Mouse (Mus musculus) MEL (cell line): ENCODE data around the gene Tepsin. TPM values are rescaled to one million over a fixed set of nuclear protein-coding genes. Genes with fewer than 3 reads are reported as not detected.

Experiments used
- DNase-seq: peaks from one replicate; pipeline ENCODE4 v3.0.0; 2011; ENCODE audit warnings: low read depth, low spot score
- H3K27ac ChIP-seq: 2 replicates; pipeline ENCODE4 v1.5.1; 2012; ENCODE audit warnings: low read depth, mild to moderate bottlenecking, control low read depth, low read length, moderate library complexity; ENCODE audit not compliant: control insufficient read depth
- H3K27me3 ChIP-seq, 2 experiments: fragments of 150-350 bp in 1 of 2; sonication (generic) in 1 of 2; 2 replicates each; pipeline ENCODE4 v1.6.1; 2012; ENCODE audit warnings: low read length in 2 of 2, mild to moderate bottlenecking in 2 of 2, improper control_type of control experiment in 1 of 2, moderate library complexity in 1 of 2; ENCODE audit not compliant: insufficient read depth in 2 of 2, control insufficient read depth in 1 of 2
- H3K36me3 ChIP-seq, 2 experiments: 2 replicates each; pipeline ENCODE4 v1.6.1; 2012 to 2014; ENCODE audit warnings: low read length in 2 of 2, improper control_type of control experiment in 1 of 2, inconsistent platforms in 1 of 2, mild to moderate bottlenecking in 1 of 2; ENCODE audit not compliant: insufficient read depth in 2 of 2, control insufficient read depth in 1 of 2
- H3K4me1 ChIP-seq, 2 experiments: fragments of 150-350 bp in 1 of 2; sonication (generic) in 1 of 2; 2 replicates each; pipeline ENCODE4 v1.6.1; 2012; ENCODE audit warnings: low read length in 2 of 2, improper control_type of control experiment in 1 of 2, mild to moderate bottlenecking in 1 of 2; ENCODE audit not compliant: insufficient read depth in 2 of 2, control insufficient read depth in 1 of 2
- H3K4me3 ChIP-seq, 2 experiments: fragments of 150-350 bp in 1 of 2; sonication (generic) in 1 of 2; 2 replicates each; pipeline ENCODE4 v1.5.1; 2012; ENCODE audit warnings: low read depth in 2 of 2, low read length in 2 of 2, mild to moderate bottlenecking in 2 of 2, moderate library complexity in 2 of 2, control low read depth in 1 of 2, improper control_type of control experiment in 1 of 2; ENCODE audit not compliant: control insufficient read depth in 1 of 2, insufficient read depth in 1 of 2
- H3K79me2 ChIP-seq: 2 replicates; pipeline ENCODE4 v1.6.1; 2012; ENCODE audit warnings: mild to moderate bottlenecking, low read length, moderate library complexity; ENCODE audit not compliant: control insufficient read depth, poor library complexity, insufficient read depth
- H3K9ac ChIP-seq: 2 replicates; pipeline ENCODE4 v1.6.1; 2012; ENCODE audit warnings: low read depth, mild to moderate bottlenecking, control low read depth, low read length, moderate library complexity; ENCODE audit not compliant: control insufficient read depth, poor library complexity, severe bottlenecking
- H3K9me3 ChIP-seq: fragments of 150-350 bp; sonication (generic); replicated peaks from 2 replicates; pipeline ENCODE4 v1.6.1; 2012; ENCODE audit warnings: mild to moderate bottlenecking, low read length, improper control_type of control experiment, moderate library complexity; ENCODE audit not compliant: insufficient read depth
- BHLHE40 ChIP-seq: IDR thresholded peaks from 2 replicates; pipeline ENCODE4 v1.6.1; 2012; ENCODE audit warnings: low read depth, mild to moderate bottlenecking, inconsistent platforms, low read length, improper control_type of control experiment, borderline replicate concordance
- CHD1 ChIP-seq: IDR thresholded peaks from 2 replicates; pipeline ENCODE4 v1.6.1; 2012; ENCODE audit warnings: low read depth, mild to moderate bottlenecking, inconsistent platforms, low read length, improper control_type of control experiment
- ELF1 ChIP-seq: IDR thresholded peaks from 2 replicates; pipeline ENCODE4 v1.6.1; 2014; ENCODE audit warnings: low read depth, mild to moderate bottlenecking, inconsistent platforms, low read length, improper control_type of control experiment, moderate library complexity
- EP300 ChIP-seq, 2 experiments: IDR thresholded peaks; 2 replicates each; pipeline ENCODE4 v1.6.1; 2011; ENCODE audit warnings: improper control_type of control experiment in 2 of 2, low read length in 2 of 2, low read depth in 1 of 2, mild to moderate bottlenecking in 1 of 2
- ETS1 ChIP-seq: IDR thresholded peaks from 2 replicates; pipeline ENCODE4 v1.6.1; 2012; ENCODE audit warnings: low read depth, mild to moderate bottlenecking, inconsistent platforms, low read length, improper control_type of control experiment, moderate library complexity
- GABPA ChIP-seq: IDR thresholded peaks from 2 replicates; pipeline ENCODE4 v1.6.1; 2012; ENCODE audit warnings: low read depth, mild to moderate bottlenecking, inconsistent platforms, low read length, improper control_type of control experiment, moderate library complexity
- GATA1 ChIP-seq: IDR thresholded peaks from 2 replicates; pipeline ENCODE4 v1.6.1; 2011; ENCODE audit warnings: low read depth, low read length, improper control_type of control experiment
- JUND ChIP-seq: IDR thresholded peaks from 2 replicates; pipeline ENCODE4 v1.6.1; 2011; ENCODE audit warnings: low read depth, mild to moderate bottlenecking, improper control_type of control experiment, low read length
- KAT2A ChIP-seq: conservative IDR thresholded peaks from 2 replicates; pipeline ENCODE4 v1.6.1; 2012; ENCODE audit warnings: low read depth, low read length, improper control_type of control experiment, inconsistent platforms
- MAX ChIP-seq: IDR thresholded peaks from 2 replicates; pipeline ENCODE4 v1.6.1; 2011; ENCODE audit warnings: low read length, improper control_type of control experiment
- MAZ ChIP-seq: IDR thresholded peaks from 2 replicates; pipeline ENCODE4 v1.6.1; 2012; ENCODE audit warnings: low read depth, mild to moderate bottlenecking, inconsistent platforms, low read length, improper control_type of control experiment
- MEF2A ChIP-seq: IDR thresholded peaks from 2 replicates; pipeline ENCODE4 v1.6.1; 2014; ENCODE audit warnings: low read depth, mild to moderate bottlenecking, inconsistent platforms, low read length, improper control_type of control experiment; ENCODE audit not compliant: poor library complexity, insufficient replicate concordance, severe bottlenecking; ENCODE audit errors: extremely low read depth
- MYB ChIP-seq: IDR thresholded peaks from 2 replicates; pipeline ENCODE4 v1.6.1; 2011; ENCODE audit warnings: mild to moderate bottlenecking, low read depth, low read length, improper control_type of control experiment
- MYC ChIP-seq: IDR thresholded peaks from 2 replicates; pipeline ENCODE4 v1.6.1; 2011; ENCODE audit warnings: low read depth, mild to moderate bottlenecking, low read length, improper control_type of control experiment, moderate library complexity
- NELFE ChIP-seq: IDR thresholded peaks from 2 replicates; pipeline ENCODE4 v1.6.1; 2011; ENCODE audit warnings: low read depth, low read length, improper control_type of control experiment
- NRF1 ChIP-seq: IDR thresholded peaks from 2 replicates; pipeline ENCODE4 v1.6.1; 2014; ENCODE audit warnings: low read depth, mild to moderate bottlenecking, inconsistent platforms, low read length, improper control_type of control experiment, moderate library complexity; ENCODE audit not compliant: poor library complexity, insufficient read depth, severe bottlenecking
- POLR2AphosphoS2 ChIP-seq: IDR thresholded peaks from 2 replicates; pipeline ENCODE4 v1.6.1; 2011; ENCODE audit warnings: low read length, improper control_type of control experiment
- POLR2AphosphoS5 ChIP-seq: IDR thresholded peaks from 2 replicates; pipeline ENCODE4 v1.6.1; 2012; ENCODE audit warnings: low read depth, borderline replicate concordance, mild to moderate bottlenecking, inconsistent platforms, low read length, moderate library complexity, mixed read lengths
- RAD21 ChIP-seq: IDR thresholded peaks from 2 replicates; pipeline ENCODE4 v1.6.1; 2011; ENCODE audit warnings: mild to moderate bottlenecking, low read depth, low read length, improper control_type of control experiment
- RCOR1 ChIP-seq: IDR thresholded peaks from 2 replicates; pipeline ENCODE4 v1.6.1; 2012; ENCODE audit warnings: low read depth, mild to moderate bottlenecking, inconsistent platforms, low read length, improper control_type of control experiment
- TCF12 ChIP-seq: IDR thresholded peaks from 2 replicates; pipeline ENCODE4 v1.6.1; 2014; ENCODE audit warnings: low read depth, mild to moderate bottlenecking, inconsistent platforms, low read length, improper control_type of control experiment, moderate library complexity
- USF1 ChIP-seq: IDR thresholded peaks from 2 replicates; pipeline ENCODE4 v1.6.1; 2014; ENCODE audit warnings: low read depth, mild to moderate bottlenecking, inconsistent platforms, low read length, improper control_type of control experiment, moderate library complexity
- USF2 ChIP-seq, 2 experiments: IDR thresholded peaks; 2 replicates each; pipeline ENCODE4 v1.6.1; 2011 to 2012; ENCODE audit warnings: improper control_type of control experiment in 2 of 2, low read length in 2 of 2, borderline replicate concordance in 1 of 2, inconsistent platforms in 1 of 2, low read depth in 1 of 2, mild to moderate bottlenecking in 1 of 2; ENCODE audit not compliant: insufficient read depth in 1 of 2
- ZC3H11A ChIP-seq: IDR thresholded peaks from 2 replicates; pipeline ENCODE4 v1.6.1; 2012; ENCODE audit warnings: low read depth, mild to moderate bottlenecking, inconsistent platforms, low read length, improper control_type of control experiment
- ZKSCAN1 ChIP-seq: IDR thresholded peaks from 2 replicates; pipeline ENCODE4 v1.6.1; 2012; ENCODE audit warnings: low read depth, mild to moderate bottlenecking, inconsistent platforms, low read length, improper control_type of control experiment, moderate library complexity
- polyA plus RNA-seq, 2 experiments: library from polyadenylated mRNA; stranded (reverse) in 1 of 2; unstranded in 1 of 2; fragments of >175 nt in 1 of 2; fragments of >200 nt in 1 of 2; gene quantifications; 2 replicates each; pipeline versions ENCODE4 v1.2.1 to v1.2.4; 2012; ENCODE audit warnings: low replicate concordance in 2 of 2, low read depth in 1 of 2; ENCODE audit not compliant: insufficient read length in 2 of 2, insufficient read depth in 1 of 2, missing spikeins in 1 of 2
- total RNA-seq: library from RNA; depleted of rRNA; stranded (reverse); fragments of 300-350 nt; gene quantifications from 2 replicates; pipeline ENCODE4 v1.2.3, GENCODE M21; 2012

Gene Tepsin
- total and polyA plus RNA-seq, 3 experiments, result 14.3 to 16.6 TPM; not detected in 1

DNA sequence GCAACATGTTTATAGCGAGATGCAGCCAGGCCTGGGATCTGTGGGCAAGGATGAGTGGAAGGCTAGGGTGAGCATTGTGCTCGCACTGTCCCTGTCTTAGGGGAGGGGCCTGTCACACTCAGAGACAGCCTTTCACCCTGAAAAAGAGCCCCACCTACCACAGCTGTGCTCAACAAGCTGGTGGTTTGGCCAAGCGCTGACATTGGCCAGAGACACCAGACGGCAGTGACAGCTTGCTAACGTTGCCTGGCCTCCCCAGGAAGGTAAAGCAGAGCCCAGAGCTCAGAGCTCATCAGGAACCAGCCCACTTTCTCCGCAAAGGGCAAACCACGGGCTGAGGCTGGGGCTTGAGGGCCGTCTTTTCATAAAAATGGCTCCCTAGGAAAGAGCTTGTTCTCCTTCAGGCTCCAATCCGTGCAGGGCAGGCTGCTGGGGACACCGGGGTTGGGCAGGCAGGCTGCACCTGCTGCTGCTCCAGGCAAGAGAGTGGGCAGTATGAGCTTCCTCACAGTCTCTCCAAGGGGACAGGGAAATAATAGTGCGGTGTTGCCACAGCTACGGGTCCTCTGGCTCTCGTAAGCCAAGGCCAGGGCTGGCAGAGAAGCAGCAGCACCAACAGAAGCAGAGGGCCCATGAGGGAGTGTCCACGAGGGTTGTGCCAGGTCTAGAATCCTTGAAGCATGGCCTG, 47.3 kb downstream of the Tepsin start:
- no peak for DNase-seq
- TF ChIP-seq RAD21 (no peak), GATA1 (no peak), USF1 (no peak), MYB (no peak), EP300 (IDR thresholded peaks at IDR 0.05; ENCODE audit: low read depth in 1 of 2, low read length in 2 of 2) (no peak), ZKSCAN1 (no peak), MYC (no peak), POLR2AphosphoS5 (no peak), ELF1 (no peak), ZC3H11A (no peak), CHD1 (no peak), USF2 (IDR thresholded peaks at IDR 0.05; ENCODE audit: borderline replicate concordance in 1 of 2, insufficient read depth in 1 of 2, low read depth in 1 of 2, low read length in 2 of 2) (no peak), TCF12 (no peak), MEF2A (no peak)
- Histone ChIP-seq H3K27me3 (peaks cover 2% of the 10 kb centered on the region in 2 experiments; a peak in 3 of 4 replicates), H3K79me2 (no peaks in the 10 kb centered on the region), H3K4me3 (no peak overlapping the region), H3K27ac (no peak overlapping the region), H3K9ac (no peak overlapping the region), H3K4me1 (no peaks in the 10 kb centered on the region), H3K9me3 (no peaks in the 10 kb centered on the region), H3K36me3 (no peaks in the 10 kb centered on the region)

DNA sequence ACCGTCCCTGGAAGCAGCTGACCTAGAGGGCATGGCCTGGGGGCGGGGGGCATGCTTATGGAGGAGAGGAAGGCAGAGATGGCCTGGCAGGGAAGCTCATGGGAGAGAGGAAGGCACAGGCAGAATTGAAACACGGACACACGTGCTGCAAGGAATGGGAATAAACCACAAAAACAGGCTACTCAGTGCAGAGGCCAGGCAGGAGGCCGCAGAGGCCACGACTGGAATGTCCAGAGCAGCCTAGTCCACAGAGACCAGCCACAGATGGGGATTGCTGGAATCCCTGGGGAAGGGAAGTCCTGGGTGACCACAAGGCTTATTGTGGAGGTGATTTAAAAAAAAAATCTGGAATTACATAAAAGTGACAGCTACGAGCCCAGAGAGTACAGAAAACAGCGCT, 49.5 kb downstream of the Tepsin start:
- H3K36me3 ChIP-seq, result no peaks in the 10 kb centered on the region
- H3K9ac ChIP-seq, result no peak overlapping the region
- peaks cover 2% of the 10 kb centered on the region in 2 experiments; a peak in 3 of 4 replicates for H3K27me3 ChIP-seq
- H3K9me3 ChIP-seq, result no peaks in the 10 kb centered on the region
- H3K27ac ChIP-seq, result no peak overlapping the region
- no peaks in the 10 kb centered on the region for H3K79me2 ChIP-seq
- H3K4me3 ChIP-seq, result no peak overlapping the region
- no peaks in the 10 kb centered on the region for H3K4me1 ChIP-seq
- TF ChIP-seq NRF1 (no peak), BHLHE40 (no peak), USF1 (no peak), MEF2A (no peak), JUND (no peak), ZKSCAN1 (no peak), ETS1 (no peak), POLR2AphosphoS2 (no peak), MYC (no peak), NELFE (no peak), RCOR1 (no peak), KAT2A (no peak), TCF12 (no peak), POLR2AphosphoS5 (no peak), MAZ (no peak), GATA1 (no peak), GABPA (no peak), MAX (no peak), EP300 (IDR thresholded peaks at IDR 0.05; ENCODE audit: low read depth in 1 of 2, low read length in 2 of 2) (no peak), RAD21 (no peak)
- DNase-seq, result no peak
